Mouse (Mus musculus) liver, embryonic 13.5 days (tissue): ENCODE results near the gene Pnrc2. TPM values are rescaled to one million over a fixed set of nuclear protein-coding genes. Genes with fewer than 3 reads are reported as not detected.

ENCODE experiments used
- polyA plus RNA-seq: library from polyadenylated mRNA; unstranded; fragments of >200 nt; fragmentation: Nextera tagmentation; extraction: Ambion mirVana; gene quantifications from 2 replicates; pipeline ENCODE4 v1.2.1, GENCODE M21; 2015

Gene Pnrc2
- polyA plus RNA-seq, 1 experiment from 2014 or later = 88.0 TPM

Other genes with a start within 250 kb of the Pnrc2 start
- 0.02 and 0.05 TPM in 2 replicates for gene Ifnlr1, start 187.6 kb downstream of the Pnrc2 start, polyA plus RNA-seq
- 0.23 and 0.32 TPM in 2 replicates for gene Il22ra1, start 145.7 kb downstream of the Pnrc2 start, polyA plus RNA-seq
- gene Myom3, start 114.1 kb downstream of the Pnrc2 start, polyA plus RNA-seq = 0.08 and 0.20 TPM in 2 replicates
- gene Srsf10, start 18.1 kb downstream of the Pnrc2 start, polyA plus RNA-seq = 119 and 147 TPM in 2 replicates
- 2.5 and 3.0 TPM in 2 replicates for gene Cnr2, start 21.5 kb upstream of the Pnrc2 start, polyA plus RNA-seq
- gene Fuca1, start 46.9 kb upstream of the Pnrc2 start, polyA plus RNA-seq = 18.1 and 21.4 TPM in 2 replicates
- gene Hmgcl, start 72.6 kb upstream of the Pnrc2 start, polyA plus RNA-seq = 71.9 and 73.5 TPM in 2 replicates
- 35.6 and 35.7 TPM in 2 replicates for gene Gale, start 89.9 kb upstream of the Pnrc2 start, polyA plus RNA-seq
- 48.9 and 49.7 TPM in 2 replicates for gene Lypla2, start 98.8 kb upstream of the Pnrc2 start, polyA plus RNA-seq
- 99.8 and 111 TPM in 2 replicates for gene Pithd1, start 113.4 kb upstream of the Pnrc2 start, polyA plus RNA-seq
- 27.7 and 35.1 TPM in 2 replicates for gene Eloa, start 147.9 kb upstream of the Pnrc2 start, polyA plus RNA-seq
- gene Rpl11, start 179.6 kb upstream of the Pnrc2 start, polyA plus RNA-seq = 341 and 377 TPM in 2 replicates